Mouse (Mus musculus) neural tube, embryonic 12.5 days (tissue): ENCODE measurements around the gene Rxra. TPM values are rescaled to one million over a fixed set of nuclear protein-coding genes. Genes with fewer than 3 reads are reported as not detected.

ENCODE experiments used
- polyA plus RNA-seq: library from polyadenylated mRNA; unstranded; fragments of >200 nt; fragmentation: Nextera tagmentation; extraction: Ambion mirVana; gene quantifications from 2 replicates; pipeline ENCODE4 v1.2.1, GENCODE M21; 2016

Rxra gene
- polyA plus RNA-seq, 1 experiment from 2014 or later = 6.6 TPM

Other genes with a start within 250 kb of the Rxra start
- gene Vav2, start 249.4 kb upstream of the Rxra start, polyA plus RNA-seq = 25.3 and 29.9 TPM in 2 replicates
- 19.4 and 19.5 TPM in 2 replicates for gene Brd3os, start 234.1 kb upstream of the Rxra start, polyA plus RNA-seq
- gene Brd3, start 168.8 kb upstream of the Rxra start, polyA plus RNA-seq = 139 TPM in 2 replicates
- gene Wdr5, start 161.3 kb upstream of the Rxra start, polyA plus RNA-seq = 51.3 and 51.8 TPM in 2 replicates
- 29.3 and 33.1 TPM in 2 replicates for gene Col5a1, start 210.0 kb downstream of the Rxra start, polyA plus RNA-seq